Mouse (Mus musculus): ENCODE measurements around the gene Ppm1h.

DNA sequence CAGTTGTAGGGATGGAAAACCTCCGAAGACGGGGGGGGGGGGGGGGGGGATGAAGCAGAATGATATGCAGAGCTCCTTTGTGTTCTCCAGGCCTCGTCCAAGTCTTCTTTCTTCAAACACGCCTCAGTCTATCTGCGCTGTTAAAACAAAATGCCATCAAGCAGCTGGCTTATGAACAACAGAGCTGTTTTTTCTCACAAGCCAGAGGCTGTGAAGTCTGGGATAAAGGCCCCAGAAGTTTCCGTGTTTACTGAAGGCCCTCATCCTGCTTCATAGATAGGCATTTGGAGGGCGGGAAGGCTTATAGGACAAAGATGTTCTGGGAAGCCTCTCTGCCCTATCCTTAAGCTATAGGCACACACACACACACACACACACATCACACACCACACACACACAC, 181.5 kb downstream of the Ppm1h start:
- no peak for TF ChIP-seq CTCF (conservative IDR thresholded peaks at IDR 0.05 in 1 of 2, IDR thresholded peaks at IDR 0.05 in 1 of 2; ENCODE audit: low read depth in 2 of 2, low read length in 2 of 2)
- TF ChIP-seq ZMIZ1 (IDR thresholded peaks at IDR 0.05; ENCODE audit: low read depth, low read length): no peak
- no peak for TF ChIP-seq JUN (IDR thresholded peaks at IDR 0.05; ENCODE audit: insufficient read depth, low read depth, low read length)
- TF ChIP-seq POLR2A (IDR thresholded peaks at IDR 0.05; ENCODE audit: low read depth, low read length): no peak
- no peak for TF ChIP-seq NELFE (IDR thresholded peaks at IDR 0.05; ENCODE audit: low read depth, low read length)
- TF ChIP-seq EP300 (IDR thresholded peaks at IDR 0.05; ENCODE audit: low read length): no peak
- no peak for TF ChIP-seq MAX (IDR thresholded peaks at IDR 0.05; ENCODE audit: low read length)
- TF ChIP-seq MAFK (IDR thresholded peaks at IDR 0.05; ENCODE audit: insufficient replicate concordance, low read length): no peak
- no peak for TF ChIP-seq CHD2 (IDR thresholded peaks at IDR 0.05; ENCODE audit: low read length)
- TF ChIP-seq ZKSCAN1 (IDR thresholded peaks at IDR 0.05; ENCODE audit: borderline replicate concordance, low read depth, low read length): no peak
- no peak for TF ChIP-seq MEF2A (IDR thresholded peaks at IDR 0.05; ENCODE audit: borderline replicate concordance, low read depth, low read length)
- no peak for TF ChIP-seq POLR2AphosphoS2 (IDR thresholded peaks at IDR 0.05; ENCODE audit: low read depth, low read length)
- TF ChIP-seq NRF1 (IDR thresholded peaks at IDR 0.05; ENCODE audit: low read depth, low read length): no peak
- TF ChIP-seq ZC3H11A (IDR thresholded peaks at IDR 0.05; ENCODE audit: low read depth, low read length): no peak
